Mouse (Mus musculus) macrophage (primary cell): ENCODE measurements around the gene Vav3. TPM values are rescaled to one million over a fixed set of nuclear protein-coding genes. Genes with fewer than 3 reads are reported as not detected.

Experiments used
- H3K27ac ChIP-seq: fragments of 350-480 bp; formaldehyde crosslinking; 2 replicates; pipeline ENCODE4 v1.9.0; 2021
- H3K36me3 ChIP-seq: fragments of 350-480 bp; formaldehyde crosslinking; 2 replicates; pipeline ENCODE4 v1.9.0; 2021; ENCODE audit errors: inconsistent target
- H3K4me3 ChIP-seq: fragments of 350-480 bp; formaldehyde crosslinking; 2 replicates; pipeline ENCODE4 v1.9.0; 2021; ENCODE audit errors: inconsistent target
- H3K79me2 ChIP-seq: fragments of 350-480 bp; formaldehyde crosslinking; 2 replicates; pipeline ENCODE4 v1.9.0; 2021; ENCODE audit errors: inconsistent target
- WGBS: methylation state at CpG from one replicate; pipeline ENCODE4 v1.1.7; 2026; ENCODE audit warnings: inconsistent platforms; ENCODE audit not compliant: missing documents; 5-methylcytosine and 5-hydroxymethylcytosine counted together
- polyA plus RNA-seq: library from polyadenylated mRNA; stranded (reverse); fragments of 250-400 nt; gene quantifications from 3 replicates; pipeline ENCODE4 v1.2.4, GENCODE M21; 2018; ENCODE audit warnings: inconsistent platforms

The Vav3 gene
- polyA plus RNA-seq, 1 experiment from 2014 or later = 48.5 TPM

DNA sequence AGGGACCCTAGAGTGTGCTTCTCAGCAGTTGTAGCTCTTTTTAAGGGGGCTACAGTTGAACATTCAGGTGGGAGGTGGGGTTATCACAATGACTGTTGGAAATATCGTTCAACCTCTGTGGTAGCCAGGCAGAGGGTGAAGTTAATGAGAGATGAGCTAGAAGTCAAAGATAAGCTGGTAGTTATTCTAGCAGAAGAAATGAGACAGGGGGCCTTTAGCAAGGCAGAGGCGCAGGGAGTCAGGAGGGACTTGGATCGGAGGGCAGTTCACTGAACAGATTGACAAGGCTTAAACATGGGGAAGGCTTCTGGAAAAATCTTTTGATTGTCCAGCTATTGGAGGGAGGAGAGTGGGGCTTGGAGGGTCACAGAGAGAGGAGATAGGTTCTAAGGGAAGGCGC, 147.4 kb downstream of the Vav3 start:
- peaks cover 100% of the 10 kb centered on the region for H3K79me2 ChIP-seq
- H3K27ac ChIP-seq = no peak overlapping the region
- no peaks in the 10 kb centered on the region for H3K36me3 ChIP-seq
- no peak overlapping the region for H3K4me3 ChIP-seq
- 97% methylated on average over 4 of the region's 4 CpGs for WGBS

DNA sequence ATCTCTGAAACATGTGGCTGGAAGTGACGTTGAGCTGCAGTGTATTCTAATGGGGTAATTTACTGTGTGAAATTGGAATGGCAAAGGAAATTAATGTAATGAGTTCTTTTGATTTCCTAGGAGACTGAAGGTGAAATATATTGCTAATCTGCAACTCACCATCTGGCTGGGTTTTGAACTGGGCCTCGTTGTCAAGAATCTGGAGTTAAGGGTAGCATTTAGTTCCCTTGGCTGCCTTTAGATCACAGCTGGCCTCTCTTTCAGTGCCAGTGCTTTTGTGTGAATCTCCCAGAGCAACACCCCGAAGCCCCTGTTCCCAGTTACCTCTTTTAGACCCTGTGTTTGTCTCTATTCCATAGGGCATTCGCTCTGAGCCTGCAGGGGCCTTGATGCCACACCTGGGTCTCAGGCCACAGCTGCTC, 148.3 kb downstream of the Vav3 start:
- H3K79me2 ChIP-seq = peaks cover 98% of the 10 kb centered on the region
- WGBS = 88% methylated on average over 4 of the region's 4 CpGs
- no peak overlapping the region for H3K27ac ChIP-seq
- no peaks in the 10 kb centered on the region for H3K36me3 ChIP-seq
- H3K4me3 ChIP-seq = no peak overlapping the region

DNA sequence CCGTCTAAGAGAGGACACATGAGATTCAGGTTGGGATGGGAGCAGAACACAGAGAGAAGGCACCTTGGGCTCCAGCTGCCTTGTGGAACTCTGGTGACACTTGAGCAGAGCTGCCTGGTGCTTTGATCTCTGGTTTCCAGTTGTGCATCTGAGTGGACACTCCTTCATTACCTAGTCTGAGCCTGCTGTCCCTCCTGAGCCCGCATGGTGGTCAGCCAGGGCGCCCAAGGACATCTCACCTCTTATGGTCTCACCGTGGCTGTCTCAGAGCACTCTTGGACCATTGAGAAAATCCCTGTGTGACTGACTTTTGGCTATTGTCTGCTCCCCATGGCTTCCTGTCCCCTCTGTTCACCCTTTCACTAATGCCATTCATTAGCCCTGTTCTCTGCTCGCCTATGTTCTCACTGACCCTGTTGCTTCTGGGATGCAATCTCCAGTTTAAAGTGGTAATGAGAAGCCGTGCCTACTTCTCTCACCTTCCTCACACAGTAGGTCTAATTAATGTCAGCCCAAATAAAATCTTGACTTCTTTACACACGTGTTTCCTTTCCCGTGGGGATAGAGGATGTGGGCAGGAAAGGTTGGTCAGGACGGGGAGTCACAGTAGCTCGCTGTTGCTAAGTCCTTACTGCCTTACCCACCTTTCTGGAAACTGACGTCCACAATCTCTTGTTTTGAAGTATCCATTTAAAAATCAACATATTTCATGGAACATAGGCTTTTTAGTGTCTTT, 150.3 kb downstream of the Vav3 start:
- peaks cover 4% of the 10 kb centered on the region; the same call in 1 of the 2 replicates for H3K36me3 ChIP-seq
- H3K4me3 ChIP-seq = no peak overlapping the region
- peaks cover 82% of the 10 kb centered on the region for H3K79me2 ChIP-seq
- H3K27ac ChIP-seq = no peak overlapping the region
- WGBS = 69% methylated on average over 11 of the region's 11 CpGs

DNA sequence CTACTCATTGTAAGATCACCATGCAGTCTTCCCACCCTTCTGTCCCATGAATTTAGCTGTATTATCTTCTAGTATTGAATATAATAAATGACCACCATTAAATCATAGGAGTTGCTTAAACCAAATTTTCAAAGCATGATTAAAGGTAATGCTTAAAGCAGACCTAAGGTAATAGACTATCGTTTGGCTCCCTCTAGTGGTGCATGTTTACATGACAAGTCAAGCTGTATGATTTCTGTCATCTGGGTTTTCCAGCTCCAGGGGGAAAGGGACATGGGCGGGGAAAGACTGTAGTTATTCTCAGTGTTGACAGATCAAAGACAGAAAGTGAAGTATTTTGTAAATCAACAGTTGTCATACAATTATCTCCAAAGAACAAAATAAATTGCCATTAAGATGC, 151.1 kb downstream of the Vav3 start:
- Histone ChIP-seq H3K27ac (no peak overlapping the region), H3K4me3 (no peak overlapping the region), H3K79me2 (peaks cover 74% of the 10 kb centered on the region), H3K36me3 (peaks cover 7% of the 10 kb centered on the region; the same call in 1 of the 2 replicates)
- WGBS = 12% methylated on average over 2 of the region's 2 CpGs

DNA sequence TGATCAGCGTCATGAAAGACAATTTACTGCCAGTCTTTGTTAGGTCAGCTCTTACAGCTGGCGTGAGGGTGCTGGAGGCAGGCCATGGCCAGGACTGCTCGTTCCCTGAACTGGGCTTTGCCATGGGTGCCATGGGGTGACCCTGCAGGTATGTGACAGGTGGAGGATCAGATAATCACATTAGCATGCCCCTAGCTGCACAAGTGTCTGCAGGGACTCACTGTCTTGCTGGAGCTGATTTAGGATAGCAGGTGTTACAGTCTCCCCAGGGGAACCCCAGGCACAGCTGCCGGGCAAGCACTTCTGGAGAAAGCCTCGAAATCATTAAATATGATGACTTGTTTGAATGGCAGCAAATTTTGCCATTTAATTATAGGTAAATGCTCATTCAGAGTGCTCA, 156.0 kb downstream of the Vav3 start:
- H3K27ac ChIP-seq = no peak overlapping the region
- WGBS = 98% methylated on average over 5 of the region's 5 CpGs
- peaks cover 24% of the 10 kb centered on the region; the same call in 1 of the 2 replicates for H3K36me3 ChIP-seq
- peaks cover 25% of the 10 kb centered on the region for H3K79me2 ChIP-seq
- no peak overlapping the region for H3K4me3 ChIP-seq

DNA sequence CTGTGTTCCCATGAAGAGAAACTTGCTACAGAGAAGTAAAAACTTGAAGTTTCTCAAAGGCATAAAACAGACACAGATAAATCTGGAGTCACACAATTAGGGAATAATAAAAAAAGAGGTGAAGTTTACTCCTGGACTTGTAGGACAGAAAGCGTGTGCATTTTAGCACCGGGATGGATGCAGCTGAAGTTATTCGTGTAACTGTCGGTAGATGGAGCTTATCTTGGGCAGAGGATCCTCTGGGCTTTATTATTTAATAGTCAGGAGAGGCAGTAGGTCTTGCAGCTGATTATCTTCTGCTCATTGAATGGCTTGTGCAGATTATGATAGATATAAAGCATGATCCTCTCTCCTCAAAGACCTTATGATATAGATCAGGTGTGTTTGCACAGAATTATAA, 156.6 kb downstream of the Vav3 start:
- 93% methylated on average over 4 of the region's 4 CpGs for WGBS
- Histone ChIP-seq H3K27ac (no peak overlapping the region), H3K4me3 (no peak overlapping the region), H3K79me2 (peaks cover 19% of the 10 kb centered on the region), H3K36me3 (peaks cover 24% of the 10 kb centered on the region; the same call in 1 of the 2 replicates)

DNA sequence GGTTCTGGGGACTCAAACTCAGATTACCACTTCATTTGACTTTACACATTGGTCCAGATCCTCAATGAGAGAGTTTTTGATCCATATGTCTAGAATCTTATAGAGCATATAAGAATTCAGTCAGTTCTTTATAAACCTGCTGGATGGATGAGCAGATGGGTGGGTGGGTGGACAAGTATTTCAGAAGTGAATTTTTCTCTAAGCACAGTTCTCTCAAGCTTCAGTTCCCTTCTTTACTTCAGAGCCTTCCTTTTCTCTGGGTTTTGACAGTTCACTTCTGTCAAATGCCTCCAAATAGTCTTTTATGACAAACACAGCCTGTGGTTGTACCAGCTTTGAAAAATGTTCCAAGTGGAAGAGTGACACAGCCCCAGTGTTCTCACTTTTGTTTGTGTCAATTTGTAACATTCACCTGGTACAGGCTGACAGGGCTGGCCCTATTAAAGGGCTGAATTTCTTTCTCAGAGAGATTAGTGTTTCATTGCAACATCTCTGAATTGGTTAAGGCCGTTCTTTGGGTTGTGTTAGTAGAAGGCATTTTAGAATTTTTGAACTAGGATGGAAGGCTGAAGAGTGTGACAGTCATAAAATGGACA, 159.5 kb downstream of the Vav3 start:
- H3K79me2 ChIP-seq = peaks cover 4% of the 10 kb centered on the region; the same call in 1 of the 2 replicates
- H3K36me3 ChIP-seq = peaks cover 43% of the 10 kb centered on the region; the same call in 1 of the 2 replicates
- H3K27ac ChIP-seq = no peak overlapping the region
- WGBS = 88% methylated on average over 1 of the region's 1 CpGs
- H3K4me3 ChIP-seq = no peak overlapping the region

DNA sequence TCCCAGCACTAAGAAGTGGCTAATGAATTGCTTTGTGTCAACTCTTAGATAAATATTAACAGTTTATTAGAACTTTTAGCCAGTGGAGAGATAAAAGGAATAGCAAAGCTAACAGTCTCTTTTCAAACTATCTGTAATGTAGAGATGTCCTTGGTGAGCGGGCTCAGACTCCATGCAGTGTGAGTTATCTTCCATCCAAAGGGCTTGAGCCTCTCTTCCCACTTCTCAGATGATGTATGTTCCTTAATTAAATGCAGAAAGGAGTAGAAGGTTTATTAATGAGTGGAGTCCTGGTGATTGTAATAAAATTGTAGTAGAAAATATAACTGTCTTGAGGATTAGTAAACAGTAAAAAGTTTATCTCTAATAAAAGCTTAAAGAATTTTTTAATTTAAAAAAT, 169.3 kb downstream of the Vav3 start:
- Histone ChIP-seq H3K4me3 (no peak overlapping the region), H3K36me3 (peaks cover 35% of the 10 kb centered on the region), H3K79me2 (no peaks in the 10 kb centered on the region), H3K27ac (no peak overlapping the region)
- WGBS = 100% methylated on average over 1 of the region's 1 CpGs

DNA sequence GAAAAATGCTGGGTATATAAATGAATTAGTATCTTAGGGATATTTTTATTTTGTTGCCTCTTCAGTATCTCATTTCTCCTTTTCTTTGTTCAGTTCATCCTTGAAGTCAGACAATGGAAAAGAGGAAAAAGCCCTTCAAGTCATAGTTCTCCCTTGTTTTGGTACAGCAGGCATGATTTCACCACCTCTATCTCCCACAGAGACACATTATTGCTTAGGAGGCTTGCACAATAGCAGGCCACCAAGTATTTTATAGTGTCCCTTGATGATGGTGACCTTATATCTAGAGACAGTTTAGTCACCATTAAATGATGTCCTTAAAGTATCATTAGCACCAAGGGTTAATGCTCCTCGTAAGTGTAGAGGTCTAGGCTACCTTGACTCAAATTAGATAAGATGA, 171.4 kb downstream of the Vav3 start:
- WGBS = 100% methylated on average over 1 of the region's 1 CpGs
- H3K36me3 ChIP-seq = peaks cover 34% of the 10 kb centered on the region
- no peak overlapping the region for H3K27ac ChIP-seq
- H3K79me2 ChIP-seq = no peaks in the 10 kb centered on the region
- no peak overlapping the region for H3K4me3 ChIP-seq

DNA sequence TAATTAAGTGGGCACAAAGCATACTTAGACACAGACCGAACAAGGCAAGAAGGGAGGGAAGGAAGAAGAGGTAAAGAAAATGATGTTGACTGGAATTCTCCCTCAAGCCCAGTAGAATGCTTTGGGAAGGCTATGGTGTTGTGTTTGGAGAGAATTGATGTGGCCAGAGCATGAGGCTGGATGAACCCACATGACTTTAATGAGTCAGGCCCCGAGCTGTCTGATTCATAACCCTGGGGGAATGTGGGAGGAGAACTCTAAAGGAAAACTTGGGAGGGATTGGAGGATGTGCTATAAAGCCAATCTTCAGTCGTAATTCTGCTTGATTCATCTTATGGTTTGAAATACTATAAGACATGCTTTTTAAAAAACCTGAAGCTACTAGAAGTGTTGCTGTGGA, 175.0 kb downstream of the Vav3 start:
- Histone ChIP-seq H3K4me3 (no peak overlapping the region), H3K79me2 (no peaks in the 10 kb centered on the region), H3K36me3 (peaks cover 59% of the 10 kb centered on the region; the same call in 1 of the 2 replicates), H3K27ac (no peak overlapping the region)
- WGBS = 97% methylated on average over 3 of the region's 3 CpGs

DNA sequence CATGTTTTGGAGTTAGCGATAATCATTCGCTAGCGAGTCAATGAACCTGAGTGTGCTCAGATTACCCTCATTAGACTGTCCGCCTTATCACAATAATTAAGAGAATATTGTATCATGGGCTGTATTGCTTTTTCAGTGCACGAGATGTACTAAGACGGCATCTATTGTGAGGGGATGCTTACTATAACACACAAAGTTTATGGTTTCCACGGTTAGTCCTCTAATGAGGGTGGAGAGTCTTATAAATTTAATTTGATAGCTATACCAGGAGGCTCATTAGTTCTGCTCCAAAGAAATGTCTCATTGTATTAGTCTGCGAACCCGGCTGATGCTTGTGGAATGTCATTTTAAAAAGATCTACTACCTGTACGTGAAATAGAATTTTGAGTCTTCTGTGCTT, 175.9 kb downstream of the Vav3 start:
- 94% methylated on average over 10 of the region's 10 CpGs for WGBS
- Histone ChIP-seq H3K79me2 (no peaks in the 10 kb centered on the region), H3K27ac (no peak overlapping the region), H3K36me3 (peaks cover 62% of the 10 kb centered on the region), H3K4me3 (no peak overlapping the region)

DNA sequence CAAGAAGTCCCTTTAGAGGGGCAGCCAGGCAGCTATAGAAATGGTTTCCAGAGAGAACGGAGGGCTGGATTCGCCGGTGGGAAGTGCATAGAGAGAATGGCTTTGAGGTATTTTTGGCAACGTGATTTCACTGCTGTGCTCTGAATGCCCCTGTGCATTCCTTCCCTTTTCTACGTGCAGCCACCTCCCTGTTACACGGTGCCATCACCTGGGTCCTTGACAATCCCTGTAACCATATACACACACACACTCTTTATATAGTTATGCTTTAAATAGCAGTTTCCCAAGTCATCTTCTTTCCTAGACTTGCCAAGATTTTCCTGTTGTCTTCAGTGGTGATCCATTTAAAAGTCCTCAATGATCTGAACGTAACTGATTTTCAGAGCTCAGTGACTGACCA, 181.7 kb downstream of the Vav3 start:
- Histone ChIP-seq H3K27ac (no peak overlapping the region), H3K79me2 (no peaks in the 10 kb centered on the region), H3K36me3 (peaks cover 65% of the 10 kb centered on the region), H3K4me3 (no peak overlapping the region)
- 85% methylated on average over 7 of the region's 7 CpGs for WGBS

DNA sequence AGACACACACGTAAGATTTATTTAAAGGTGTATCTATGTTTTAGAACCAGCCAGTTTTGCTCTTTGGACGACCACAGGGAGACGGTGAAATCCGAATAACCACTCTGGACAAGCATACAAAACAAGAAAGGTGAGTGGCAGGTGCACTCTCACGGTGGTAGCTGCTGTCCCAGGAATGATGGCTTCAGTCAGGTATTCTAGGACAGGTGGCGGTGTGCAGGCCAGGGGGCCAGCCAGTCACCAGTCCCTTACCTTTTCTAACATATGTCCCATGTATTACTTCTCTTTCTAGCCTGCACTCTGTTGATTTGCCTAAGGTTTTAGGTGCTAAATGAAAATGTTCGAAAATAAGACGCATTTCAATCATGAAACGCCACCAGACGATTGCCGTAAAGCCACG, 185.4 kb downstream of the Vav3 start:
- H3K79me2 ChIP-seq = no peaks in the 10 kb centered on the region
- no peak overlapping the region for H3K4me3 ChIP-seq
- H3K27ac ChIP-seq = no peak overlapping the region
- peaks cover 67% of the 10 kb centered on the region for H3K36me3 ChIP-seq
- 95% methylated on average over 12 of the region's 12 CpGs for WGBS

DNA sequence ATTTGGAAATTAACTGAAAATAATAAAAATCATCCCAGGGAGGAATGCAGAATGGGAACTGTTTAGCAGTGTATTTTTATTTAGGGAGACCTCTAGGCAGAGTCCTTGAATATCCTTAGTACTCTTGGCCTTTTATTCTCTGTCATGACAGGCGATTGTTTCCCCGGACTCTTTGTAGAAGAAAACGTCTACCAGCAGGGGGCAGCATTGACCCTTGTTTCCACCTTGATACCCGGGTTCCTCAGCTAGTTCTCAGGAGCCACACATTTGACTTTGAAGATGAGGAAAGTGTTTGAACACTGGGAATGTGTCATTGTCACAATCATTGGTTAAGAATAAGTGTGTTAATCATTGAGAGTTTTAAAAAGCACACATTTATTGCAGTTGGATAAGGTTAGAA, 185.8 kb downstream of the Vav3 start:
- Histone ChIP-seq H3K27ac (no peak overlapping the region), H3K79me2 (no peaks in the 10 kb centered on the region), H3K36me3 (peaks cover 69% of the 10 kb centered on the region), H3K4me3 (no peak overlapping the region)
- WGBS = 26% methylated on average over 4 of the region's 4 CpGs

DNA sequence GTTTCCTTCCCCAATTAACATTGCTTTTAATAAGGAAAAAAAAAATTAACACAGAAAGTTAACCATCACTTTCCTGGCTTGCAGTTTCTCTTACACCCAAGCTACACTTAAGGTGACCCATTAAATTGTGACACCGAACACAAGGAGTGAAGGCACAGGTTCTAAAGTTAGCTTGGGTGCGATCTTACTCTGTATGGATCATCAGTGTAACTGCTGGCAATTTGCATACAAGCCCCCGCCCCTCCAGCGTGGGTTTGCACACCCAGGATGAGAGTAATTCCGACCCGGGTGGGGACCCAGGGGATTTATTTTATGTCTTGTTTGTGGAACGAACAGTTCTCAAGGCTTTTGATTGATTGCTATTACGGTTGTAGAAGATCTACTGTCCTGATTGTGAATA, 186.2 kb downstream of the Vav3 start:
- Histone ChIP-seq H3K79me2 (no peaks in the 10 kb centered on the region), H3K27ac (no peak overlapping the region), H3K4me3 (no peak overlapping the region), H3K36me3 (peaks cover 69% of the 10 kb centered on the region)
- 90% methylated on average over 8 of the region's 8 CpGs for WGBS
